Mouse (Mus musculus): Measurements from ENCODE around the gene Nckap5.

DNA sequence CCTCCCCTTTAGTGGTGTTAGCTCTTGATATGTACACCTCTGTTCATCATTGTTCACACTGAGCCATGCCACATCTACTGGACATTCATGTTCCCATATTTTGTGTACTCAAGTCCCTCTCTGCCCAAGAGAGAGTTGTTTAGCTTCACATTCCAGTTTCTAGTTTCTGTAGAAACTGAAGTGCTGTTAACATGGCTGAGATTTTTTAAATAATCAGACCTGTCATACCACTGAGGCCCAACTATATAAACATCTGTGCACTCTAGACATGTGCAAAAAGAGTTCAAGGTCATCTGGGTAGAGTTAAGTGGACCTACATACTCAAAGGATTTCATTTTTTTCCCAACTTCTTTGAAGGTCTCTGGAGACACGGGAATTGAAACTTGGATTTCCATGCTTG lies 193.1 kb downstream of the Nckap5 start:
- TF ChIP-seq POLR2A (IDR thresholded peaks at IDR 0.05; ENCODE audit: borderline replicate concordance, control insufficient read depth, low read depth, low read length): no peak
- no peak for TF ChIP-seq CTCF (IDR thresholded peaks at IDR 0.05; ENCODE audit: control insufficient read depth, insufficient read depth, low read length)
